Mouse (Mus musculus) thymus, postnatal 10 days (tissue): ENCODE data around the gene Lmln.
"Not testable (repeated sequence)": the region's sequence is repeated elsewhere in the genome, so short reads cannot be mapped to it uniquely, and the experiment has no call there.

Source experiments
- DNase-seq, 2 experiments: peaks; one replicate each; pipeline ENCODE4 v3.0.0; 2021; ENCODE audit warnings: low spot score in 2 of 2

Gene Lmln

GRCm38 (mm10) chr16:33062024-33062681, at the start of gene Lmln:
Lmln (plus strand) TSS chr16:33062521.
- peak; percentile 34 to 45 for DNase-seq

DNA sequence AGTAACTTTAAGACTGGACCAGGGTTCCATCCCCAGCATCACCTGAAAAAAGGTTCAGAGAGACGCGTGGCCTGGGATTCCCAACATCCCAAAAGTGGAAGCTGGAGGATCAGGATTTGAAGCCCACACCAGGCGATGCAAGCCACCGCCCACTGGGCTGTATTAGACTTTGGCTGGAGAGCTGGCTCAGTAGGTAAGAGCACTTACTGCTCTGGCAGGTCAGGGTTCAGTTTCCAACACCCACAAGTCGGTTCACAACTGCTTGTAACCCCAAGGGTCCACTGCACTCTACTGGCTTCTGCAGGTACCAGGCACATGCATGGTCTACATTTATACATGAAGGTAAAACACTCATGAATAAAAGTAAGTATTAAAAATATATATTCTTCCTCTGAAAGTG, 48.5 kb upstream of the Lmln start:
- no peak for DNase-seq

DNA sequence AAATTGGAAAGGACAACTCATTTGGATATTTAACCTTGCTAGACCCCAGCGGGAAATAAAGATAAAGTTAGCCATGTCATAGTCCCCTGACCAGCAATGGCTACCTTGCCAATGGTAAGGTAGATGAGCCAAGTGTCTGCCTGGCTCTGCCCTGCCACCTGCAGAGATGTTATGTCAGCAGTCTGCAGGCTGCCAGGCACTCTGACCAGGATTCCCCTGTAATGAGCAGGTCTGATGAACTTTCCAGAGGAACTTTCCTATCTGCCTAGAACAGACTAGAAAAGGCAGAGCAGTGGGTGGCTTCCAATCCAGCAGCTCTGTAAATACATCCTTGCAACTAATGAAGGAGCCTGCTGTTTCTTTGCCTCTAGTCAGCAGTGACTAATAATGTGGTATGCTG, 47.4 kb upstream of the Lmln start:
- DNase-seq, result no peak

- no peak for DNase-seq
These were observed 46.9 kb upstream of the Lmln start for GRCm38 (mm10) chr16:33015396-33015907.

GRCm38 (mm10) chr16:33015986-33016385, 46.3 kb upstream of the Lmln start:
- DNase-seq, result no peak

- DNase-seq, result no peak
These were observed 44.5 kb upstream of the Lmln start for GRCm38 (mm10) chr16:33017677-33018349.

GRCm38 (mm10) chr16:33019117-33019770, 43.1 kb upstream of the Lmln start:
- DNase-seq, result no peak

- DNase-seq, result no peak
These were observed 40.9 kb upstream of the Lmln start for GRCm38 (mm10) chr16:33021381-33021780.

DNA sequence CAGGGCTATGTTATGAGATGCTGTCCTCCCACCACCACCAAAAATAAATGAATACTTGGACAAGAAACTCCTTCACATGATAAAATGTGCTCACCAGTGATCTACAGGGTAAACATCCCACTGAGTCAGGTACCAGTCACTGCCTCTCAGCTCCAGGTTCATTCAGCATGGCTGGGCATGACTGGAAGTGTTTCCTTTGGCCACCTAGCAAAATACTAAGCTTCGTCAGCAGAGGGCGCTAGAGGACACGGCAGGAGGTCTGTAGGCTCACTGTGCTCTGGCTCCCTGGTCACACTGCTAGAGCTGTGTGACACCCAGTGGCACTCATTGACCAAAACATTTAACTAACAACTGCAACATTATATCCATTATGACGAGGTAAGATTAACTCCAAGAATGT, 38.6 kb upstream of the Lmln start:
- peak; percentile 68 to 92 for DNase-seq

- no peak for DNase-seq
These were observed 37.7 kb upstream of the Lmln start for GRCm38 (mm10) chr16:33024456-33025104.

DNA sequence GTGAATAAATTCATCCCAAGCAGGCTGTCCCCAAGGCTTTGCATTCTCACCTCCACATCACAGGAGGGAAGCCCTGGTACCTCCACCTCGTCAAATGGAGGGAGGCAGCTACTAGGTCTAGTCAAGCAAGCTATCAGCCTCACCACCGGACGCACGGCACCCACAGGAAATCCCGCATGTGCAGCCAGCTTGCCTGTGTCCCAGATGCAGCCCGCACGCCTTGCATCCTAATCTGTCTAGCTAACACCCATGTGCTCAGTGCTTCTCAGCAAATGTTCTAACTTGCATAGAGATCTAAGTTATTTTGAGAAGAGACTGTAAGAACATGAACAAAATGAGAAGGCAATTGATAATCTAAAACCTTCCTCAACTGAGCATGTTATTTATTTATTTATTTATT, 36.0 kb upstream of the Lmln start:
- peak; percentile 19 to 21 for DNase-seq

- DNase-seq, result no peak
These were observed 26.3 kb upstream of the Lmln start for GRCm38 (mm10) chr16:33036006-33036405.

GRCm38 (mm10) chr16:33042682-33043081, 19.6 kb upstream of the Lmln start:
- no peak for DNase-seq

GRCm38 (mm10) chr16:33043268-33043667, 19.1 kb upstream of the Lmln start:
- DNase-seq, result peak in 1 of 2 experiments; percentile 18

DNA sequence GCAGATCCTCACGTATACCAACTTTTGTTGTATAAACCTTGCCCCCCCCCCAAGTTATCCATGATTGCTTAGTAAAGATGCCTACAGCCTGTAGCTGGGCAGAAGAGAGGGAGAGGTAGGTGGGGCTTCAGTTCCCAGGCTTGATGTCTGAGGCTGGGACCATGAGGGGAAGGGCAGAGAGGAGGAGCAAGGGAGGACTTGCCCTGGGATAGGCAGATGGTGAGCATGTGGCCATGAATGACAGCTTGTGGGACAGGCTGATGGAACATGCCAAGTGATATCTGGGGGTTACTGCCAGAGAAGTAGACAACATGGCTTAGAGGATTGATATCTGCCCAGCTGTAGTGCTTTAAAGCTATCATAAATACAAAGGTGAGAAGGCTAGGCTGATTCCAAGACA, 14.3 kb upstream of the Lmln start:
- no peak for DNase-seq

- DNase-seq, result no peak
These were observed 13.6 kb upstream of the Lmln start for GRCm38 (mm10) chr16:33048686-33049085.

DNA sequence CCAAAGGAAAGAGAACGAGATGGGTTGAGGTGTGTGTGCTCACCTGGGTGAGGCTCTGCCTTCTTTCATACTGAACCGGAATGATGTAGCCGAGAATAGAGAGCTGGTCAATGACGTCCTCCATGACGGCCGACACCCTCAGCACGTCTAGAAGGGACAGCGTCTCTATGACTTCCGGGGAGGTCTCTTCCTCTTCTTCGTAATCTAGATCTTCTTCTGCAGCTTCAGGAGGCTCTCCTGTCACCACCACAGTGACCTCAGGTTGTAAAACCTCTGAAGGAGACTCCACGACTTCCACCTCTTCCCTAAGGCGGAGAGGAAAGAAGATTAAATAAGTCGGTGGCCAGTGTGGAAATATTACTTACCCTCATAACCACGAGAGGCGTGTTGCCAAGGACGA, 12.5 kb upstream of the Lmln start:
- DNase-seq, result no peak

DNA sequence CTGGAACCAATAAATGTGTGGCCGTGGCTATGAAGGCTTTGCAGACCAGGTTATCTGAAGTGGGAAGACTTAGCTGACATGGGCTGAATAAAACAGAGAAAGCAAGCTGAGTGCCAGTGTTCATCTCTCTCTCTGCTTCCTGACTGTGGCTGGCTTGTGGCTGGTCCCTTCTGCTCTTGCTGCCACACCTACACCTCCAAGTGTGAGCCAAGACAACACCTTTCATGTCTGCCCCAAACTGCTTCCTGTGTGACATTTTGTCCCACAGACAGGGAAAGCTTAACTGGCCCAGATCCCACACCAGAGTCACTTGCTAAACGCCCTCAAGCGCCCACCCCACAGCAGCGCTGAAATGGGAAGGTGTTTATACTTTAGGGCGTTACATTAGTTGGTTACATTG, 9.2 kb upstream of the Lmln start:
- no peak for DNase-seq

- not testable (repeated sequence) for DNase-seq
These were observed 7.4 kb upstream of the Lmln start for GRCm38 (mm10) chr16:33054927-33055326.

- peak in 1 of 2 experiments; percentile 12 for DNase-seq
These were observed 6.7 kb upstream of the Lmln start for GRCm38 (mm10) chr16:33055655-33056054.

- peak; percentile 80 to 86 for DNase-seq
These were observed 6.1 kb upstream of the Lmln start, which contains the start of the genes Iqcg and Rpl35a for GRCm38 (mm10) chr16:33056095-33056785. Iqcg (minus strand) TSS chr16:33056218. Rpl35a (plus strand) TSS chr16:33056453.
